In the genomic region with DNA sequence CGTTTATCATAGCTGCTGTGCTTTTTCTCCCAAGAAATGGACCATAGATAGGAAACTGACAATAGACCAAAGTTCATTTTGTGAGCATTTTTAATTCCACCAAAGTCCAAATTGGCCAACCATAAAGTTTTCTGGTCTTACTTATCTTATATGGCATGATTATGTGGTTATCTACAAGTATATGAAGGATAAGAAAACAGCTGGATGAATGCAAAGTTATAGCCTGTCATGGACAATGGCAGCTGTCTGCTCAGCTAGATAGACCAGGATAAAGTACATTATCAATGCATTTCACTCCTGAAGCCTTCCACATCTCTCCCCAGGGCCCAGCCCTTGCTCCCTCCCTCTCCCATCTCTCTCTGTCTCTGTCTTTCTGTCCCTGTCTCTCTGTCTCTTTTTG, we compare ENCODE assay signal across 22 mouse cellular contexts. TPM values are rescaled to one million over a fixed set of nuclear protein-coding genes. Genes with fewer than 3 reads are reported as not detected.
"Had no signal": no experiment of that assay in that cellular context is flagged by ENCODE, and none has a peak within 500 bp of the region (broad histone marks: within the 10 kb centered on the region; RNA-seq: fewer than 3 reads in every experiment).

No protein-coding gene starts in this region.

- H3K27me3 ChIP-seq: neural tube, embryonic 13.5 days; neural tube, embryonic 15.5 days; stomach, embryonic 15.5 days had no signal

- H3K4me2 ChIP-seq: neural tube, embryonic 13.5 days; neural tube, embryonic 15.5 days; stomach, embryonic 15.5 days had no signal

- H3K4me1 ChIP-seq: neural tube, embryonic 13.5 days; neural tube, embryonic 15.5 days; stomach, embryonic 15.5 days had no signal

- H3K9ac ChIP-seq: neural tube, embryonic 13.5 days; neural tube, embryonic 15.5 days; stomach, embryonic 15.5 days had no signal

- H3K36me3 ChIP-seq: neural tube, embryonic 13.5 days; neural tube, embryonic 15.5 days; stomach, embryonic 15.5 days had no signal

- H3K27ac ChIP-seq: neural tube, embryonic 13.5 days; neural tube, embryonic 15.5 days; stomach, embryonic 15.5 days; stomach, postnatal 0 days had no signal

- H3K9me3 ChIP-seq: neural tube, embryonic 13.5 days; neural tube, embryonic 15.5 days; stomach, embryonic 15.5 days had no signal

- DNase-seq: right cerebral cortex, adult 18-20 months; right cerebral cortex, postnatal 14 days; right cerebral cortex, postnatal 25 days; right cerebral cortex, postnatal 4 days; spleen, adult 18-20 months; thymus, adult 18-20 months; thymus, adult 2 months; thymus, postnatal 14 days; thymus, postnatal 25 days; thymus, postnatal 36 days; thymus, postnatal 4 days had no signal

- H3K4me3 ChIP-seq: neural tube, embryonic 13.5 days; neural tube, embryonic 15.5 days; stomach, embryonic 15.5 days had no signal

RNA-seq across cellular contexts. Expression of gene Cyp2j6, which starts 7.0 kb away (rescaled TPM):
- total RNA-seq: neutrophil, adult 5-6 weeks had no signal

RNA-seq across cellular contexts. Expression of gene Cyp2j9, which starts 30.9 kb away (rescaled TPM):
- total RNA-seq: neutrophil, adult 5-6 weeks had no signal

RNA-seq across cellular contexts. Expression of gene Cyp2j8, which starts 53.3 kb away (rescaled TPM):
- total RNA-seq: neutrophil, adult 5-6 weeks had no signal
- polyA plus RNA-seq: neural tube, embryonic 13.5 days; neural tube, embryonic 14.5 days; neural tube, embryonic 15.5 days; spleen, adult 2 months; stomach, embryonic 14.5 days; stomach, embryonic 16.5 days; stomach, postnatal 0 days; testis, adult 2 months; thymus, adult 2 months; thymus, postnatal 0 days had no signal
